Comparison of ENCODE assay signal across 8 mouse cellular contexts in genomic region chr14:31018860-31019291, GRCm38 (mm10). TPM values are rescaled to one million over a fixed set of nuclear protein-coding genes. Genes with fewer than 3 reads are reported as not detected.
DNase-seq lines count a peak whose midpoint lies in the region; ATAC-seq and TF ChIP-seq lines count a peak whose summit lies in the region.

TSS of gene Pbrm1 (plus strand) at chr14:31019138.
TSS of gene Gnl3 (minus strand) at chr14:31019152.

- peak within 1 kb of the TSS; percentile 98 for H3K27ac ChIP-seq in heart, embryonic 11.5 days (ENCODE audit: low read depth, low read length)
- H3K27ac ChIP-seq in kidney, embryonic 16.5 days (ENCODE audit: low read length), result peak within 1 kb of the TSS; percentile 99
- H3K27ac ChIP-seq in liver, adult 2 months (replicated peaks; ENCODE audit: insufficient read depth, low read depth, low read length), result peak within 1 kb of the TSS; percentile 94

- peak; percentile 59; the same call in 1 of the 2 replicates for TF ChIP-seq POLR2A in liver, adult 2 months (IDR thresholded peaks at IDR 0.05; ENCODE audit: extremely low read depth, insufficient read depth, low read length)
- peak; percentile 99 for TF ChIP-seq POLR2A in myocyte (IDR thresholded peaks at IDR 0.05; ENCODE audit: insufficient read length, low read depth)

- peaks cover 27% of the 10 kb centered on the region for H3K36me3 ChIP-seq in heart, embryonic 11.5 days (ENCODE audit: control insufficient read depth, insufficient read depth, low read length)
- H3K36me3 ChIP-seq in kidney, embryonic 16.5 days (ENCODE audit: insufficient read depth, low read length), result peaks cover 37% of the 10 kb centered on the region
- peaks cover 37% of the 10 kb centered on the region for H3K36me3 ChIP-seq in liver, adult 2 months (ENCODE audit: control insufficient read depth, insufficient read depth, low read length)
- peaks cover 40% of the 10 kb centered on the region for H3K36me3 ChIP-seq in myocyte (ENCODE audit: control insufficient read depth, insufficient read depth)
- H3K36me3 ChIP-seq in splenic B cell, adult 2 months (ENCODE audit: control insufficient read depth, insufficient read depth, low read length, poor library complexity, severe bottlenecking), result peaks cover 18% of the 10 kb centered on the region

- TF ChIP-seq CTCF in liver, adult 2 months (IDR thresholded peaks at IDR 0.05; ENCODE audit: low read depth, low read length), result no peak

- peak; percentile 97 for DNase-seq in B cell, adult 2 months
- DNase-seq in brain, adult 2 months (ENCODE audit: low read depth, low spot score), result peak; percentile 98
- peak; percentile 83 for DNase-seq in liver, adult 2 months (ENCODE audit: extremely low read depth, low read depth, low spot score)
- peak; percentile 98 for DNase-seq in splenic B cell, adult 2 months (ENCODE audit: low read depth, low spot score)

- WGBS in heart, embryonic 11.5 days (ENCODE audit: insufficient replicate concordance), result under 1% methylated on average over 52 of the region's 53 CpGs
- under 1% methylated on average over 35 of the region's 53 CpGs for WGBS in kidney, embryonic 16.5 days
- WGBS in liver, adult 2 months, result under 1% methylated on average over 48 of the region's 53 CpGs

- H3K79me2 ChIP-seq in liver, adult 2 months (ENCODE audit: control insufficient read depth, insufficient read depth, low read length), result peaks cover 6% of the 10 kb centered on the region; the same call in 1 of the 2 replicates
- H3K79me2 ChIP-seq in myocyte (ENCODE audit: control insufficient read depth, insufficient read depth), result peaks cover 76% of the 10 kb centered on the region

- peak within 1 kb of the TSS; percentile 78 for H3K4me2 ChIP-seq in heart, embryonic 11.5 days
- H3K4me2 ChIP-seq in kidney, embryonic 16.5 days (replicated peaks; ENCODE audit: low read depth, low read length), result peak within 1 kb of the TSS; percentile 84
- H3K4me2 ChIP-seq in myocyte (ENCODE audit: low read depth), result peak within 1 kb of the TSS; percentile 87

- ATAC-seq in erythroblast, adult 5-6 weeks (replicated peaks; ENCODE audit: low FRiP score, poor library complexity, severe bottlenecking), result peak; percentile 84
- peak; percentile 94 for ATAC-seq in heart, embryonic 11.5 days (replicated peaks; ENCODE audit: insufficient number of reproducible peaks, low FRiP score, low TSS enrichment)
- ATAC-seq in kidney, embryonic 16.5 days (ENCODE audit: low FRiP score, low TSS enrichment), result peak; percentile 93

- H3K9me3 ChIP-seq in heart, embryonic 11.5 days (replicated peaks; ENCODE audit: control insufficient read depth, low read length), result no peaks in the 10 kb centered on the region
- H3K9me3 ChIP-seq in kidney, embryonic 16.5 days (ENCODE audit: low read length), result no peaks in the 10 kb centered on the region

- no peaks in the 10 kb centered on the region for H3K27me3 ChIP-seq in heart, embryonic 11.5 days (ENCODE audit: control insufficient read depth, insufficient read depth, low read length)
- no peaks in the 10 kb centered on the region for H3K27me3 ChIP-seq in kidney, embryonic 16.5 days (ENCODE audit: insufficient read depth, low read length)
- no peaks in the 10 kb centered on the region for H3K27me3 ChIP-seq in liver, adult 2 months (ENCODE audit: control insufficient read depth, insufficient read depth, low read length)
- no peaks in the 10 kb centered on the region for H3K27me3 ChIP-seq in myocyte (ENCODE audit: control insufficient read depth, insufficient read depth, insufficient read length)
- H3K27me3 ChIP-seq in splenic B cell, adult 2 months (ENCODE audit: control insufficient read depth, insufficient read depth, low read length, poor library complexity, severe bottlenecking), result no peaks in the 10 kb centered on the region

- H3K4me3 ChIP-seq in heart, embryonic 11.5 days (ENCODE audit: low read depth, low read length), result peak within 1 kb of the TSS; percentile 89
- peak within 1 kb of the TSS; percentile 91 for H3K4me3 ChIP-seq in kidney, embryonic 16.5 days (ENCODE audit: low read length)
- H3K4me3 ChIP-seq in liver, adult 2 months (ENCODE audit: insufficient read depth, low read depth, low read length), result peak within 1 kb of the TSS; percentile 93
- H3K4me3 ChIP-seq in myocyte, result peak within 1 kb of the TSS; percentile 95

- H3ac ChIP-seq in myocyte (ENCODE audit: control insufficient read depth, insufficient read length), result peak within 1 kb of the TSS; percentile 38

- H3K9ac ChIP-seq in heart, embryonic 11.5 days (ENCODE audit: low read depth, low read length), result peak within 1 kb of the TSS; percentile 96
- peak within 1 kb of the TSS; percentile 96 for H3K9ac ChIP-seq in kidney, embryonic 16.5 days (replicated peaks; ENCODE audit: low read length)
- H3K9ac ChIP-seq in liver, adult 2 months (ENCODE audit: low read depth, low read length), result peak within 1 kb of the TSS; percentile 95

- peaks cover 13% of the 10 kb centered on the region; the same call in 1 of the 2 replicates for H3K4me1 ChIP-seq in heart, embryonic 11.5 days (ENCODE audit: control insufficient read depth, insufficient read depth, low read length)
- H3K4me1 ChIP-seq in kidney, embryonic 16.5 days (ENCODE audit: insufficient read depth, low read length), result peaks cover 19% of the 10 kb centered on the region
- H3K4me1 ChIP-seq in liver, adult 2 months (ENCODE audit: control insufficient read depth, insufficient read depth, low read length), result peaks cover 15% of the 10 kb centered on the region

TF ChIP-seq in myocyte, 11 proteins besides CTCF, POLR2A, EP300 and RAD21:
- TF ChIP-seq REST (IDR thresholded peaks at IDR 0.05; ENCODE audit: insufficient read depth, insufficient read length) (peak; percentile 55), MAX (IDR thresholded peaks at IDR 0.05; ENCODE audit: low read depth) (peak; percentile 90), MYOD1 (IDR thresholded peaks at IDR 0.05; ENCODE audit: control insufficient read depth in 1 of 3, insufficient read length in 2 of 3, low read depth in 2 of 3) (no peak), USF1 (IDR thresholded peaks at IDR 0.05; ENCODE audit: low read depth) (peak; percentile 50), TCF3 (IDR thresholded peaks at IDR 0.05; ENCODE audit: insufficient read length, low read depth) (no peak), TCF12 (IDR thresholded peaks at IDR 0.05; ENCODE audit: insufficient read depth, poor library complexity, severe bottlenecking) (no peak), E2F4 (IDR thresholded peaks at IDR 0.05; ENCODE audit: insufficient read depth) (no peak), POLR2AphosphoS2 (IDR thresholded peaks at IDR 0.05; ENCODE audit: insufficient read length, low read depth) (peak; percentile 95), MYOG (IDR thresholded peaks at IDR 0.05; ENCODE audit: control insufficient read depth in 1 of 3, insufficient read depth in 1 of 3, insufficient read length in 2 of 3, low read depth in 2 of 3) (peak in 1 of 3 experiments; percentile 6), CEBPB (IDR thresholded peaks at IDR 0.05; ENCODE audit: insufficient read depth, poor library complexity, severe bottlenecking) (no peak), SRF (IDR thresholded peaks at IDR 0.05; ENCODE audit: control insufficient read depth, insufficient read length, low read depth) (peak; percentile 35)
TF ChIP-seq in myocyte: peak in this region for 6.

RNA-seq across cellular contexts. Expression of gene Pbrm1, which starts in this region (rescaled TPM):
- 69.4 and 75.4 TPM in 2 replicates for total RNA-seq in erythroblast, adult 5-6 weeks (2015; ENCODE audit: low replicate concordance)
- total RNA-seq in erythroblast, adult 5-6 weeks (2017; ENCODE audit: low replicate concordance), result 84.8 and 100 TPM in 2 replicates
- polyA plus RNA-seq in heart, embryonic 11.5 days (2014; fragmentation: Nextera tagmentation; extraction: Ambion mirVana), result 80.6 and 93.6 TPM in 2 replicates
- 126 and 128 TPM in 2 replicates for polyA plus RNA-seq in kidney, embryonic 16.5 days (2015; fragmentation: Nextera tagmentation; extraction: Ambion mirVana)
- total RNA-seq in liver, adult 2 months (2014; rRNA removed), result 26.3 and 28.7 TPM in 2 replicates
- polyA plus RNA-seq in liver, adult 2 months (2012; rRNA removed), result 6.1 and 6.3 TPM in 2 replicates
- polyA plus RNA-seq in myocyte (2012; fragmentation: generic; extraction: Trizol), result 14.1 TPM

RNA-seq across cellular contexts. Expression of gene Gnl3, which starts in this region (rescaled TPM):
- total RNA-seq in erythroblast, adult 5-6 weeks (2015; ENCODE audit: low replicate concordance), result 55.4 and 66.3 TPM in 2 replicates
- 42.4 and 45.2 TPM in 2 replicates for total RNA-seq in erythroblast, adult 5-6 weeks (2017; ENCODE audit: low replicate concordance)
- polyA plus RNA-seq in heart, embryonic 11.5 days (2014; fragmentation: Nextera tagmentation; extraction: Ambion mirVana), result 76.2 and 88.7 TPM in 2 replicates
- polyA plus RNA-seq in kidney, embryonic 16.5 days (2015; fragmentation: Nextera tagmentation; extraction: Ambion mirVana), result 107 and 116 TPM in 2 replicates
- total RNA-seq in liver, adult 2 months (2014; rRNA removed), result 16.3 and 21.1 TPM in 2 replicates
- 8.3 and 18.2 TPM in 2 replicates for polyA plus RNA-seq in liver, adult 2 months (2012; rRNA removed)
- 37.9 TPM for polyA plus RNA-seq in myocyte (2012; fragmentation: generic; extraction: Trizol)

Comparison
In these comparisons a context has a peak if more than half of its experiments do, and no peak if none do; other contexts are left out.
1. Peak in every context shown above with its lines: DNase-seq, ATAC-seq, H3K4me3 ChIP-seq and H3K27ac ChIP-seq.